Mouse (Mus musculus): ENCODE measurements around the gene Chst11. TPM values are rescaled to one million over a fixed set of nuclear protein-coding genes. Genes with fewer than 3 reads are reported as not detected.
A peak's percentile ranks its signal among the peaks of the same experiment; 100 is the strongest.

Gene Chst11
- polyA plus RNA-seq, 1 experiment = 12.6 TPM

DNA sequence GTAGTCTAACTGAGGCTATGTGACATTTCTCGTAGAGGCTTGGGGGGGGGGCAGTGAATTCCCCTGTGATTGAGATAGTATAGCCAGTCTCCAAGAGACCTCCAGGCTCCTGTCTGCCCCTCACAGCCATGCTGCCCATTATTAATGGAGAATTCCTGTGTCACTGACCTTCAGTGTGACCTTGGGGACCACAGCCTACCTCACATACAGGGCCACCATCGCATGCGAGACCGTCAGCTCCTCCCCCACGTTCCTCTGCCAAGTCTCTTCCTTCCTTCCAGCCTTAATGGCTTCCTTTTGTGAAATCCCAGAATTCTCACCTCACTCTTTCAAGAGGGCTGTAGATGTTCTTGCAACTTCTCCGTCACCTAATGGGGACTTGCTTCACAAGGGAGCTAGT is 184.3 kb downstream of the Chst11 start:
- H3K4me3 ChIP-seq (replicated peaks; ENCODE audit: extremely low read depth, low read depth, low read length) = no peak overlapping the region
- DNase-seq = no peak
- H3K4me1 ChIP-seq (ENCODE audit: control insufficient read depth, insufficient read depth, low read length) = no peaks in the 10 kb centered on the region
- 72% methylated on average over 6 of the region's 6 CpGs for WGBS
- TF ChIP-seq POLR2A (IDR thresholded peaks at IDR 0.05; ENCODE audit: borderline replicate concordance, extremely low read depth, low read depth, low read length) = no peak
- TF ChIP-seq CTCF (IDR thresholded peaks at IDR 0.05; ENCODE audit: insufficient read depth, low read length) = no peak

DNA sequence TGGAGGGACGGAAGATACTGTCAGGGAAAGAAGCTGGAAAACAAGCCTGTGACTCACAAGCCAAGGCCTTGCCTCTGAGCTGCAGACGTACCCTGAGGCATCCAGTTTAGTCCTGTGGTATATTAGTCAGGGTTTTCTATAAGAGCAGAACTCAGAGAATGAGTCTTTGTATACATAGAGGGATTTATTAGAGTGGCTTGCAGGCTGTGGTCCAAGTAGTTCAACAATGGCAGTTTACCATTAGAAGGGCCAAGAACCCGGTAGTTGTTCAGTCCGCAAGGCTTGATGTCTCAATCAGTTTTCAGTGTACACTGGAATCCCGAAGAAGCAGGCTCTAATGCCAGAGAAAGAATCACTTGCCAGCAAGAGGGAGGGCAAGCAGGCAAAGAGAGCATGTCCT is 192.9 kb downstream of the Chst11 start:
- H3K4me3 ChIP-seq (replicated peaks; ENCODE audit: extremely low read depth, low read depth, low read length) = no peak overlapping the region
- no peaks in the 10 kb centered on the region for H3K4me1 ChIP-seq (ENCODE audit: control insufficient read depth, insufficient read depth, low read length)
- TF ChIP-seq CTCF (IDR thresholded peaks at IDR 0.05; ENCODE audit: insufficient read depth, low read length) = no peak
- TF ChIP-seq POLR2A (IDR thresholded peaks at IDR 0.05; ENCODE audit: borderline replicate concordance, extremely low read depth, low read depth, low read length) = no peak
- 64% methylated on average over 5 of the region's 5 CpGs for WGBS
- DNase-seq = no peak

DNA sequence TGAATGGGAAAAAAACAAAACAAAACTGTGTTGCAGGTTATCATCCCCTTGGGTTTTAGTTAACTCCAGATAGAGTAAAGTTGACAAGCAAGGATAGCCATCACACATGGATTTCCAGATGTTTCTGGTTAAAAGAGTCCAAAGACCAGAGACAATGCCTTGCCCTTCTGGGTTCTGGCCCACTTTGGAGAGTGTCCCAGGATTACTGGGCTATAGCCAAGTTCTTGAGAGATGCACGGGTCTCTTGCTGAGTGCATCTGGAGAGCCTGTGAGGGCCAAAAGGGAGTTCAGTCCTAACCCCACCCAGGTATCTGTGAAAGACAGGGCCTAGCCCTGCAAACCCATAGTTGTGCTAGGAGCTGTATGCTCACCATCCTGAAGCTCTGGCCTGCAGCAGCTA is 193.4 kb downstream of the Chst11 start:
- no peak for TF ChIP-seq CTCF (IDR thresholded peaks at IDR 0.05; ENCODE audit: insufficient read depth, low read length)
- TF ChIP-seq POLR2A (IDR thresholded peaks at IDR 0.05; ENCODE audit: borderline replicate concordance, extremely low read depth, low read depth, low read length) = no peak
- no peak for DNase-seq

DNA sequence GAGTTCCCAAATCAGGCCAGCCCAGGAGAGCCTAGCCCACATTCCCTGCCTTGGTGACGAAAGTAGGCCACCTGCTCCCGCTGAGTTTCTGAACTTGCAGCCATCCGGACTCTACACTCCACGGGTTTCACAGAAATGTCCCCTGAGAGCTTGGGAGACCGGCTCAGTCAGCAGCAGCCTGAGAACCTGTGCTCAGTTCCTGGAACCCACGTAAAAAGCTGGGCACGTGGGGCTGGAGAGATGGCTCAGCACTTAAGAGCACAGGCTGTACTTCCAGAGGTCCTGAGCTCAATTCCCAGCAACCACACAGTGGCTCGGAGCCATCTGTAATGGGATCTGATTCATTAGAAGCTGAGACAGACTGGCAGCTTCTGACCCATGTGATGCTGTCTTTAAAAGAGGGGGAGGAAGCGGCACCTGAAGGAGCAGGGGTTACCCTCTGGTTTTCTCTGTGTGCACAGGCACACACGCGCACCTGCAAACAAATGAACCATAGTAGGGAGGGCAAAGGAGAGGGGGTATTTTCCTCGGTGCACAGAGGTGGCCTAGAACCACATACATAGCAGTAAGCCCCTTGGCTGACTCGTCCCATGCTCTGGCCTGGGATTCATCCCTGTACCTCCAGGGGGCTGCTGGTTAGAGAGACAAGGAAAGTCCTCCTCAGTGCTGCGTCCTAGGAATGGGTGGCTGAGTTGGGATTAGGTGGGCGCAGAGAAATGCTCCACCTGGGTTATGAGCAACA is 196.7 kb downstream of the Chst11 start:
- WGBS = 78% methylated on average over 15 of the region's 15 CpGs
- no peak overlapping the region for H3K4me3 ChIP-seq (replicated peaks; ENCODE audit: extremely low read depth, low read depth, low read length)
- no peak for DNase-seq
- TF ChIP-seq POLR2A (IDR thresholded peaks at IDR 0.05; ENCODE audit: borderline replicate concordance, extremely low read depth, low read depth, low read length) (no peak), CTCF (IDR thresholded peaks at IDR 0.05; ENCODE audit: insufficient read depth, low read length) (no peak)
- peaks cover 13% of the 10 kb centered on the region; the same call in 1 of the 2 replicates for H3K4me1 ChIP-seq (ENCODE audit: control insufficient read depth, insufficient read depth, low read length)

More for the DNA sequence above, 193.4 kb downstream of the Chst11 start:
- Histone ChIP-seq H3K4me3 (replicated peaks; ENCODE audit: extremely low read depth, low read depth, low read length) (no peak overlapping the region), H3K4me1 (ENCODE audit: control insufficient read depth, insufficient read depth, low read length) (peaks cover 3% of the 10 kb centered on the region; the same call in 1 of the 2 replicates)
- 54% methylated on average over 1 of the region's 1 CpGs for WGBS

DNA sequence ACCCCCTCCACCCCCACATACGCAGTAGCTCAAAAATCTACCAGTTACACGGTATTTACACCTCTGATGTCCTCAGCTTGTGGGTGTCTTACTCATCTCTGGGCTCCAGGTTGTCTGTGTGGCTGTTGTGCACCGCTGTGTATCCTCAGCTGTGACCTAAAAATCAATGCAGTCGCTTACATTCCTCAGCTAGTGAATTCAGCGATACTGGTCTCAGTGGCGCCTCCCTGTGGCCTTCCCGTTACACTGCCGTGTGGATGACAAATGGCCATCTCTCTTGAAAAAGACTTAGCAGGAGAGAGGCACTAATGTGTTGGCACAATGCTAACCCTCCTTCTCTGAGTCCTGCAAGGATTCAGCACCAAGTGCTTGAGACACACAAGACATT is 197.3 kb downstream of the Chst11 start:
- no peak for TF ChIP-seq POLR2A (IDR thresholded peaks at IDR 0.05; ENCODE audit: borderline replicate concordance, extremely low read depth, low read depth, low read length)
- peak; percentile 72 for TF ChIP-seq CTCF (IDR thresholded peaks at IDR 0.05; ENCODE audit: insufficient read depth, low read length)
- DNase-seq = peak; percentile 36
- Histone ChIP-seq H3K4me1 (ENCODE audit: control insufficient read depth, insufficient read depth, low read length) (peaks cover 13% of the 10 kb centered on the region; the same call in 1 of the 2 replicates), H3K4me3 (replicated peaks; ENCODE audit: extremely low read depth, low read depth, low read length) (no peak overlapping the region)
- 52% methylated on average over 8 of the region's 8 CpGs for WGBS

DNA sequence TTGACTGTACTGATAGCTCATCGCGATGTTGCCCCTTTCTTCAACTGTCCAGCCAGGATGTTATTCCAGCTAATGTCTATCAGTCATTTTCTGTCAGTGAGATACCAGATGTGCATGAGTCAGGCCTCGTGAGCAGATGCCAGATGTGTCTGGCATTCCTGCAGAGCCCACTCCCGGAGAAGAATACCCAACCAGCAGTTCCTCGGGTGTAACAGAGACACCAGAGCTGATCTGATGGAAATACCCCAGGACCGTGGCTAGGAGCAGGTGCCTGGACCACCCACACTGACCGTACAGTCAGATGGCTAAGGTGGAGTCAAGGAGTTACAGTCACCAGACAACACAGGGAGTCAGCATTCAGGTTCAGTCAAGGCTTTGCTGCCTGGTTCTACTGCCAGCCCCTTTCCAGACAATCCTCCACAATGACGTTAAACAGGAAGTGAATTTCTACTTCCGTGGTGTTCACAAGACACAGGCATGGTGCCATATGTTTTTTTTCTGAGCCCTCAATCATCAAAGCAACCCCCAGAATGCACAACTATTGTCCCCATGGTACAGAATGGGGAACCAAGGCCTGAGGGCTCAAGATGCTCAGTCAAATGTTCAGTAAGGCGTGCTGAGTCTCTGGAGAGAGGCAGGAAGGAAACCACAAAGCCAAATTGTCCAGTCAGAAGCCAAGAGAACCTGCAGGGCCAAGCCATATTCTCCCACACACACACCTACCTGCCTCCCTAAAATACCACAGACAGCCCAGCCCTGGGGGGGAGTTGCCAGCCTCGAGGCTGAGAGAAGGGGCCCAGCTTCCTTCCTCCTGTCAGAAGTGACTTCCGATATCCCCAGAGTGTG is 198.6 kb downstream of the Chst11 start:
- no peak for DNase-seq
- TF ChIP-seq POLR2A (IDR thresholded peaks at IDR 0.05; ENCODE audit: borderline replicate concordance, extremely low read depth, low read depth, low read length) (no peak), CTCF (IDR thresholded peaks at IDR 0.05; ENCODE audit: insufficient read depth, low read length) (no peak)
- Histone ChIP-seq H3K4me1 (ENCODE audit: control insufficient read depth, insufficient read depth, low read length) (peaks cover 13% of the 10 kb centered on the region; the same call in 1 of the 2 replicates), H3K4me3 (replicated peaks; ENCODE audit: extremely low read depth, low read depth, low read length) (no peak overlapping the region)
- WGBS = 41% methylated on average over 12 of the region's 12 CpGs

GRCm38 (mm10) chr10:83184480-83185069 is 199.3 kb downstream of the Chst11 start:
- H3K4me1 ChIP-seq (ENCODE audit: control insufficient read depth, insufficient read depth, low read length) = peaks cover 13% of the 10 kb centered on the region; the same call in 1 of the 2 replicates
- no peak for TF ChIP-seq CTCF (IDR thresholded peaks at IDR 0.05; ENCODE audit: insufficient read depth, low read length)
- TF ChIP-seq POLR2A (IDR thresholded peaks at IDR 0.05; ENCODE audit: borderline replicate concordance, extremely low read depth, low read depth, low read length) = no peak
- WGBS = 39% methylated on average over 7 of the region's 7 CpGs
- no peak for DNase-seq
- no peak overlapping the region for H3K4me3 ChIP-seq (replicated peaks; ENCODE audit: extremely low read depth, low read depth, low read length)

DNA sequence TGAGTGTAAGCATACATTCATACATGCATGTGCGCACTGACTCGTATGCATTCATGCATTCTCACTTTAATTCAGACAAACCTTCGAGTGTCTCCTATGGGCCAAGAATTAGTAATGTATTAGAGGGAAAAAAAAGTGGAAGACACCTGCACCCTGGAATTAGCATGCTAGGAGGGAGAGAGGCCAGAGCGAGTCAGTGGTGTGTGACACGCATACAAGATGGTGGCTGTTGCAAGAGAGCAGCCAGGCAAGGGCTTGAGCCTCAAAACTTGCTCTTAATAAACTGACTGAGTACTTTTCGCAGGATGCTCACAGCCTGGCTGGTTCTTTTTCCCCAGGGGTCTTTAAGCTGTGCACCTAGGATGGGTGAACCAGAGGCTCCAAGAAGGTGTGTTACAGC is 199.8 kb downstream of the Chst11 start:
- Histone ChIP-seq H3K4me1 (ENCODE audit: control insufficient read depth, insufficient read depth, low read length) (peaks cover 13% of the 10 kb centered on the region; the same call in 1 of the 2 replicates), H3K4me3 (replicated peaks; ENCODE audit: extremely low read depth, low read depth, low read length) (no peak overlapping the region)
- TF ChIP-seq POLR2A (IDR thresholded peaks at IDR 0.05; ENCODE audit: borderline replicate concordance, extremely low read depth, low read depth, low read length) (no peak), CTCF (IDR thresholded peaks at IDR 0.05; ENCODE audit: insufficient read depth, low read length) (no peak)
- no peak for DNase-seq
- WGBS = 92% methylated on average over 6 of the region's 6 CpGs

DNA sequence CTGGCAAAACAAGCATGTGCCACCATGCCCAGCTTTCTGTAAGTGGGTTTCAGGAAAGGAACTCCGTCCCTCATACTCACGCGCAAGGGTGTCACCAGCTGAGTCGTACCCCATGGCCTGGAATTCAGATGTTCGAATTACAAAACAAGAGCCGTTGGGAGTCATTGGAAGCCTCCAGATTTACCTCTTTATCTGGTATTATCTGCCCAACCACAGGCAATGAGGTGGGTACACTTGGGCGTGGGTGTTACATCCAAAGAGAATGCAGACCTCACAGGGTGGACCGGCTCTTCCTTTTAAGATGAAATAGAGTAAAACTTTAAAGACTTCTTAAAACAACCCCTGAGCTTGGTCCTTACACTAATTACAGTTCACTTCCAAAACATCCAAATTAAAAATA is 200.9 kb downstream of the Chst11 start:
- WGBS = 87% methylated on average over 8 of the region's 8 CpGs
- DNase-seq = no peak

More for the DNA sequence above, 200.9 kb downstream of the Chst11 start:
- TF ChIP-seq CTCF (IDR thresholded peaks at IDR 0.05; ENCODE audit: insufficient read depth, low read length) (no peak), POLR2A (IDR thresholded peaks at IDR 0.05; ENCODE audit: borderline replicate concordance, extremely low read depth, low read depth, low read length) (no peak)
- Histone ChIP-seq H3K4me3 (replicated peaks; ENCODE audit: extremely low read depth, low read depth, low read length) (no peak overlapping the region), H3K4me1 (ENCODE audit: control insufficient read depth, insufficient read depth, low read length) (peaks cover 13% of the 10 kb centered on the region; the same call in 1 of the 2 replicates)
